Mouse (Mus musculus) brain, adult 2 months (tissue): ENCODE data around the gene Gm48552.

ENCODE experiments used
- DNase-seq: peaks from one replicate; pipeline ENCODE4 v3.0.0; 2011; ENCODE audit warnings: low read depth, low spot score

Gm48552 gene

GRCm38 (mm10) chr10:81362336-81362949, 26.4 kb upstream of the Gm48552 start:
- DNase-seq: no peak

- no peak for DNase-seq
These were observed 25.1 kb upstream of the Gm48552 start for GRCm38 (mm10) chr10:81363436-81364346.

- no peak for DNase-seq
These were observed 24.1 kb upstream of the Gm48552 start for GRCm38 (mm10) chr10:81364666-81365065.

- DNase-seq: peak; percentile 71
These were observed 23.7 kb upstream of the Gm48552 start for GRCm38 (mm10) chr10:81365073-81365472.

- DNase-seq: no peak
These were observed 22.9 kb upstream of the Gm48552 start, which contains the start of gene 4930404N11Rik for GRCm38 (mm10) chr10:81365672-81366476. Gene 4930404N11Rik, minus strand, starts transcription at chr10:81365816.

- no peak for DNase-seq
These were observed 22.2 kb upstream of the Gm48552 start for GRCm38 (mm10) chr10:81366477-81367206.

GRCm38 (mm10) chr10:81367207-81367495, 21.7 kb upstream of the Gm48552 start:
- no peak for DNase-seq

GRCm38 (mm10) chr10:81375322-81375721, 13.5 kb upstream of the Gm48552 start:
- DNase-seq: no peak

GRCm38 (mm10) chr10:81376561-81377361, 12.0 kb upstream of the Gm48552 start:
- DNase-seq: no peak

GRCm38 (mm10) chr10:81377362-81377664, 11.5 kb upstream of the Gm48552 start:
- no peak for DNase-seq

- no peak for DNase-seq
These were observed 10.8 kb upstream of the Gm48552 start, which contains the start of gene Fzr1 for GRCm38 (mm10) chr10:81377793-81378552. Gene Fzr1, minus strand, starts transcription at chr10:81378516.

- DNase-seq: peak; percentile 100
These were observed 10.1 kb upstream of the Gm48552 start for GRCm38 (mm10) chr10:81378553-81379182.

- DNase-seq: no peak
These were observed 9.6 kb upstream of the Gm48552 start for GRCm38 (mm10) chr10:81379183-81379553.

- DNase-seq: no peak
These were observed 8.9 kb upstream of the Gm48552 start for GRCm38 (mm10) chr10:81379809-81380378.

GRCm38 (mm10) chr10:81382039-81382438, 6.8 kb upstream of the Gm48552 start:
- DNase-seq: no peak

GRCm38 (mm10) chr10:81383802-81384604, 4.8 kb upstream of the Gm48552 start, which contains the start of the genes Dohh and Gm48551:
Gene Dohh, plus strand, starts transcription at chr10:81384428.
Gene Gm48551, plus strand, starts transcription at chr10:81384466.
- peak; percentile 100 for DNase-seq

GRCm38 (mm10) chr10:81384605-81384982, 4.2 kb upstream of the Gm48552 start:
- DNase-seq: no peak

GRCm38 (mm10) chr10:81385603-81386306, 3.0 kb upstream of the Gm48552 start:
- no peak for DNase-seq
